Mouse (Mus musculus): ENCODE data around the gene Mboat2.

DNA sequence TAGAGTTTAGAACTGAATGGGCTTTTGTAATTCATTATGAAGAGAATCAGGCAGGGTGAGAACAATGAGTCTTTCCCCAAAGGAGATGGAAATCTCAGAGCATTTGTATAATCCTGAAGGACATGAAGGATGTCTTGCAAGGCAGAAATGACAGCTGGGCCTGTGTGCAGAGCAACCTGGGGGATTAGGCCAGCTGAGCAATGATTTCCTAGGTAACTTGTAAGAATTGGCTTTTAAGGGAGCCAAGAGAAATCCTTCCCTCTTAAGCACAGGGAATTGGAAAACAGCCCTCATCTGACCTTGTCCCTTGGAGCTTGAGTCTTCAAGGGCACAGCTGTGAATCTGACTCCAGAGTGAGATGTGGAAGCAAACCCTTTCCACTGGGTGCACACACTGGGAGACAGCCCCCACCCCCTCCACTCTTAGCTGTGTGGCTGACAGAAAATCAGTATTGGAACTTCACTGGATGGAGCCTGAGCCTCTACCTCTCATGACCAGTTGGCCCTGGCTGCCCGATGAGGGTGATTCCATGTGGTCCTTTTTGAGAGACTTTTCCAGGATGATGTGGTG, 102.6 kb downstream of the Mboat2 start:
- TF ChIP-seq POLR2A (IDR thresholded peaks at IDR 0.05; ENCODE audit: low read depth, low read length) = no peak
- no peak for TF ChIP-seq ZMIZ1 (IDR thresholded peaks at IDR 0.05; ENCODE audit: low read depth, low read length)
- no peak for TF ChIP-seq EP300 (IDR thresholded peaks at IDR 0.05; ENCODE audit: low read length)
- TF ChIP-seq MAX (IDR thresholded peaks at IDR 0.05; ENCODE audit: low read length) = no peak
- TF ChIP-seq USF2 (conservative IDR thresholded peaks at IDR 0.05; ENCODE audit: low read depth, low read length) = no peak
- no peak for TF ChIP-seq CTCF (conservative IDR thresholded peaks at IDR 0.05 in 1 of 2, IDR thresholded peaks at IDR 0.05 in 1 of 2; ENCODE audit: low read depth in 2 of 2, low read length in 2 of 2)
- TF ChIP-seq SIN3A (IDR thresholded peaks at IDR 0.05; ENCODE audit: low read length) = no peak
- no peak for TF ChIP-seq SMC3 (IDR thresholded peaks at IDR 0.05; ENCODE audit: low read depth, low read length)

Measured in CH12.LX (cell line).